Mouse (Mus musculus) central nervous system, embryonic 11.5 days (tissue): ENCODE data around the gene Tuba8. TPM values are rescaled to one million over a fixed set of nuclear protein-coding genes. Genes with fewer than 3 reads are reported as not detected.

Experiments used
- polyA plus RNA-seq: library from polyadenylated mRNA; depleted of rRNA; stranded (reverse); fragments of >200 nt; gene quantifications from 2 replicates; pipeline ENCODE4 v1.2.3, GENCODE M21; 2012; rRNA removed

The Tuba8 gene
- 0.07 and 0.20 TPM in 2 replicates for polyA plus RNA-seq

DNA sequence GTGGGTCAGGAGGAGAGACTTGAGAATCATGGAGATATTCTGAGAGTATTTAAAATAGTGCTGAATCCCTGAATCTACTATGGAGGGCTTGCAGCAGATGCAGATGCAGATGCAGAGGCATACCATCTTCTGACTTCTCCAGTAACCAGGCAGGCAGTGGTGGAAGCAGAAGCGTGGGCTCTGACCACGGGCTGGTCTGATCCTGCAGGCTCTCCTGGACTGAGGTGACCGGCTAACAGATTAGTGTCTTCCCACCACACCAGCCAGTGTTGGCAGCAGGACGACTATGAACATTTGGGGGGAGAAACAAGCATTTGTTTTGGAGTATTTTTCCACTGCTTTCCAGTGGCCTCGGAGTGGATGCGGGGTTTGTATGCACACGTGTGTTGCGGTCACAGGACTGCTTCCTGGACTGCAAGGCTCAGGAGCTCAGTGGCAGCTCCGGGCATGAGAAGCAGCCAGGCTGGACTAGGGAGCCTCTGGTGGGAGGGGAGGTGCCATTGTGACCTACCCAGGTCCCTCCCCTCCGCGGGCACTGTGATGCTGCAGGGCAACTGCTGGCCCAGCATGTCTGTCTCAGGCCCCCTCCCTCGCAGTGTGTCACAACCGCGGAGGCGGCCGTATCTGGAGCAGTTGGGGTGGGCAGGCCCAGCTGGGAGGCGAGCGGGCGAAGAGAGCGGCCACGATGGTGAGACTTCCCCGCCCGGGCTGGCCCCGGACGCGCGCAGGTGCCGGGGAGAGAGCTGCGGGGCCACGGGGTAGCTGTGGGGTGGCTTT is at the start of gene Tuba8:
Tuba8 (plus strand) TSS at position 548 of the 777 bp plus-strand sequence.

DNA sequence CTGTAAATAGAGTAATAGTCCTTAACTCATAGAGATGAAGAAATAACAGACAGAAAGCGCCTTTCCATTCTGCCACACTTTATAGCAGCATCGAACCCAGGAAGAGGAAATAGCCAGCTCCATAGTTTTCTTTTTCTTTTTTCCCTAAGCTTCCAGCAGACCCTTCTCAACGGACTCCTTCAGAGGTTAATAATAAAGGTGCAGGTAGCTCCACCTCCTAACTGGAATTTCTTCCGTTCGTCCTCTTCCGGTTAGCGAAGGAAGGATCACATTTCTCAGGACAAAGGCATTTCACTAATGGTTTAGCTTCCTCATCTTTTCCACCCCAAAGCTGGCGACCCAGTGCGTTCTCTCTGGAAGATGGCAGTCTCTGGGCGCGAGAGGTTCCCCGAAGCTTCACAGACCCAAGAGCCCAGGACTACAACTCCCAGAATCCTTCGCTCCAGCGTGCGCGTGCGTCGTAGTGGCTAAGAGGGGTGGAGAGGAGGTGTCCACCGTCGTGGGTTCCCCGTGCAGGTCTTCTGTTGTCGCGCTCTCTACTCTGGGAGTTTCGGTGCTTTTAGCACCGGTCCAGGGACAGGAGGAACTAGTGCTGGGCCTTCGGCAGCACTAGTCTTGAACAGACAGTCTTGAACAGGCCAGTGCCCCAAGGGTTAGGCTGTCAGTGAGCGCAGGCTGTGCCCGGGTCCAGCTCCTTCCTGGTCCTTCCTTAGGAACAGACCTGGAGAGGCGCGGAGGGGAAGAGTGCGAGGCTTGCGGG is 26.9 kb upstream of the Tuba8 start, which contains the start of gene Pex26:
Pex26 (plus strand) TSS at position 254 of the 760 bp plus-strand sequence.

DNA sequence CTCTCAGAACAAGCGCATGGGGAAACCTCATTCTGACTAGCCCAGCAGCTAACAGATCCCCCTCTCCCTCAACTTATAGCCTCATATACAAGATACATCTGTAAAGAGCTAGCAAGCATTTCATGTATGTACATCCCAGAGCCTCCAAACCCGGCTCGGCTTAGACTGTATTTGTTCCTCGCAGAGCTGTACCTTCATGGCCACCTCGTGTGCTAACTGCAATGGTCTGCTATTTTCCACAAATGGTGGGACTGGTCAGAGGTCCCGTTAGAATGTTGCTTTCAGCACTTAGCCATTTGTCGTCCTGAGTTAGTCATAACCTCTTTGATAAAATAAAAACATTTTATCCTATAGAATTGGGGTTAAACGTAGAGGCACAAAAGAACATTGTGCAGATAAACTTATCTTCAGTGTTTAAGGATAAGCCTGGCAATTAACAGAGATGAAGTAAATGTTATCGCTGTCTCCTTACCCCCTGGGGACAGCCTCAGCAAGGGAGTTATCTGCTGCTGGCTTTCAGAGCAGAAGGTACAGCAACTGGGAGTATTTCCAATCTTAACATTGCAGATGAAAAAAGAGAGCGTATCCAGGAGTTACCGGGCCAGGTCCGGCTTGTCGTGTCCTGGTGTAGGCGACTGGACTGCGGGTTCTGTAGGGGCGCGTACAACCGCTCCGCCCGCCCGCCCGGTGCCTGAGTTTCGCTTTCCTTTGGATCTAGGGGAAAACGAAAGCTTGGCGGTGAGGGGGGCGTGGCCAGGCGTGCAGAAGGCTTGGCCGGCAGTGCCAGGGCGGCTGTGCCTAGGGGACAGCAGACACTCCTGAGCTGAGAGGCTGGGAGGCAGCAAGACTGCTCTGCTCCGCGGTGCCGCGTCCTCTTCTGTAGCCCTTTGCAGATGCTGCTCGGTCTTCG is 34.9 kb downstream of the Tuba8 start, which contains the start of gene Usp18:
Usp18 (plus strand) TSS at position 780 of the 910 bp plus-strand sequence.

Other genes with a start within 250 kb of the Tuba8 start
- gene Mical3, start 79.7 kb upstream of the Tuba8 start, polyA plus RNA-seq = 20.9 and 21.4 TPM in 2 replicates
- gene Pex26, start 27.0 kb upstream of the Tuba8 start, polyA plus RNA-seq = 12.1 and 18.1 TPM in 2 replicates
- 0.58 TPM in 2 replicates for gene Usp18, start 35.2 kb downstream of the Tuba8 start, polyA plus RNA-seq
- 2.6 and 3.4 TPM in 2 replicates for gene Slc6a13, start 89.5 kb downstream of the Tuba8 start, polyA plus RNA-seq
- gene Slc6a12, start 132.4 kb downstream of the Tuba8 start, polyA plus RNA-seq = 0.30 and 0.31 TPM in 2 replicates